Mouse (Mus musculus) neutrophil, adult 5-6 weeks (primary cell): ENCODE measurements around the gene Hikeshi. TPM values are rescaled to one million over a fixed set of nuclear protein-coding genes. Genes with fewer than 3 reads are reported as not detected.

Experiments used
- ATAC-seq: fragments of 151-379, 151-347 bp; 2 replicates; pipeline ENCODE4 v1.8.0; 2017; ENCODE audit warnings: mild to moderate bottlenecking, moderate TSS enrichment; ENCODE audit not compliant: insufficient number of reproducible peaks, poor library complexity, low FRiP score, severe bottlenecking; ENCODE audit errors: extremely low read depth
- total RNA-seq: library from RNA; stranded (forward); fragments of 200-1000 nt; gene quantifications from 2 replicates; pipeline ENCODE4 v1.2.3, GENCODE M21; 2017

Gene Hikeshi
- total RNA-seq, 1 experiment from 2014 or later = 48.8 TPM

- ATAC-seq = no peak
Measured at GRCm38 (mm10) chr7:89923441-89924180, 17.4 kb downstream of the Hikeshi start.

DNA sequence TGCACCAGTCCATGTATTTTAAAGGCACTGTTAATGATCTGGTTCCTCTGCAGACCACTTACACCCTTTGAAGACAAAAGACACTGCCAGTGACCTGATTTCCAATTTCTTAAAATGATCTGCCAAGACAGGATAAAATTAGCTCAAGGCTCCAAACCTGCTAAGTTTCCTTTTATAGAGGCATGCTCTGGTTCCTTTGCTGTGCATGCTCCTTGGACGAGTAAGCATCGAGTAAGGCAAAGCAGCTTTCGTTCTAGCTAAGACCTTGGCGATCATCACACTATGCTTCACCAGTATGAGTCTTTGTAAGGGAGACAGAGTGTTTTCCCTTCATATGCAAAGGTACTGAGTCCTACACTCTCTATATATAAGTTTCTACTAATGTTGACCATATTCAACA, 23.2 kb downstream of the Hikeshi start:
- no peak for ATAC-seq

- no peak for ATAC-seq
Measured at GRCm38 (mm10) chr7:89916711-89917110, 24.3 kb downstream of the Hikeshi start.

DNA sequence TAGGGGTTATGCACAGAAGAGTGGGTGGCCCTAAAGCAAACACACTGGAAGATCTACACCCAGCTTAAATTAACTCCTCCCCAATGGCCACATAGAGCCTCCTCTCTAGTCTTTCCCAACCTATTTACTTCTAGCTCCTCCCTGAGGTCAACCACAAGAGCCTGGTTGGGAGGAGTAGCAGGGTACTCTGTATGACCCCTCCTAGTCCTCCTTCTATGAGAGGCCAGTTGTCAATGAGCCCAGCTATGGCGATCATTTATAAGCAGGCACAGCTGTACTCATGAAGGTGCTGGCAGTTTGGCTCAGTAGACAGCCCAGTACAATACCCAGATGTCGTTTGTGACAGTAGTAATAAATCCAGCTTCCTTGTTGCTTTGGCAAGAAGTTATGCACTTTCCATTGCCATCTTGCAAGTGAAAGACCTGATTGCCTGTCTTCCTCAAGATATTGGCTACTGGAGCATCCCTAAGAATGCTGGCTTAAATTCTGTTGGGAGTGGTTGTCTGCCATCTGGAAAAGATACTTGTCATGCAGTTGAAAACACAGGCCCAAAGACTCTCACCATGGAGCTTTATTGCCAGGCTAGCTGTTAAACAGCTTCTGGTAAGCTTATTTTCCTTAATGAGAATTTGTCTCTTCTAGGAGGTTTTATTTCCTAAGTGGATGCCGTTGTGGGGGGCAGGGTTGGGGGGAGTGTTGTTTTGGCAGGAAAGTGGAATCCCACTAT, 27.4 kb downstream of the Hikeshi start:
- ATAC-seq = no peak

GRCm38 (mm10) chr7:89912356-89912755, 28.6 kb downstream of the Hikeshi start:
- no peak for ATAC-seq

GRCm38 (mm10) chr7:89909711-89910110, 31.3 kb downstream of the Hikeshi start:
- no peak for ATAC-seq

GRCm38 (mm10) chr7:89908899-89909621, 31.9 kb downstream of the Hikeshi start:
- ATAC-seq = no peak

DNA sequence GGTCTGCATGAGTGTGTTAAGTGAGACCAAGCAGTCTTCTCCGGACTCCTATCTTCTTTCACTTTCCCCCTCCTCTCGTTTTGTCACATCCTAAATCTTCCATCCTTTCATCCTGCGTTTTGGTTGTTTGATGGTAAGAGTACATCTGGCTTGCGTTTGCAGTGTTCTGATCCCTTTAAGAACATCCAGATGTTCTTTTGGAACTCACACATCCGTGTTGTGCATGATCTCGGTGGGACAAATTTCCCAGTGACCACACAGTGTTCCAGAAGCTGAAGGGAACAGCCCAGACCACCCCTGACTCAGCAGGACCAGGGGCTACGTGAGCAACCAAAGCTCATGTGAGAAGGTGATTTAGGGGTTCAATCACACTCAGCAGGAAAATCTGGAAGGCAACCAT, 32.6 kb downstream of the Hikeshi start:
- no peak for ATAC-seq

DNA sequence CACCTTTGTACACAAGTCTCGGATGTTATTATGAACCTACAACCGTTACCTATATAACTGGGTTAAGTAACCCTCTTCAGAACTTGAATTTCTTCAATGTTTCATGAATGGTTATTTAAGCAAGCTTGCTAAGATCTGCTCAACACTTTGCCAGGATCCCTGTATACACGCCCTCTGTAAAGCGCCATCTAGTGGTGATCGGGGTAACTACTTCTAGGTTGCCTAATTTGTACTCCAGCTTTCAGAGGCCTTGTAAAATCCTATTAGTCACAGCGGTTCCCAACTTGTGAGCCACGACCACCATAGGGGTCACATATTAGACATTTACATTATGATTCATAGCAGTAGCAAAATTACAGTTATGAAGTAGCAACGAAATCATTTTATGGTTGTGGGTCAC, 33.1 kb downstream of the Hikeshi start:
- ATAC-seq = peak; percentile 61; the same call in 1 of the 2 replicates

- no peak for ATAC-seq
Measured at GRCm38 (mm10) chr7:89903442-89904343, 37.3 kb downstream of the Hikeshi start, which contains the start of gene Ccdc81. Ccdc81 (minus strand) TSS chr7:89903629.

GRCm38 (mm10) chr7:89903007-89903406, 38.0 kb downstream of the Hikeshi start:
- ATAC-seq = no peak

- no peak for ATAC-seq
Measured at GRCm38 (mm10) chr7:89891856-89892255, 49.1 kb downstream of the Hikeshi start.

DNA sequence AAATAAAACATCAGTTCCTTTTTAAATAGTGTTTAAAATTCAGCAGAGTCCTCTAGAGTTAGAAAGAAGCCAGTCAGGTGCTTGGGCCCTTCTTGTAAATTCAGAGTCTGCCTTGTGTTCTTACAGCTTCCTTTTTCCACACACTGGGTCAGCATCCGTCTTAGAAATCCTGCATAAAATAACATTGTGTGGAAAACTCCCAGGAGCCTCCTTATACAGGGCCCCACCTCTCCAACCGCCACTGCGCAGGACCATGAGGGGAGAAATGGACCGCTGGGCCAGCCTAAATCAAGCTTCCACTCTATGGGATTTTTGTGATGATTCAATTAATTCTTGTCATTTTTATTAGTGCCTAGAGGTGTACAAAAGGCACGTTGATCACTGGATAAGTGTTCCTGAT, 49.6 kb downstream of the Hikeshi start:
- no peak for ATAC-seq

DNA sequence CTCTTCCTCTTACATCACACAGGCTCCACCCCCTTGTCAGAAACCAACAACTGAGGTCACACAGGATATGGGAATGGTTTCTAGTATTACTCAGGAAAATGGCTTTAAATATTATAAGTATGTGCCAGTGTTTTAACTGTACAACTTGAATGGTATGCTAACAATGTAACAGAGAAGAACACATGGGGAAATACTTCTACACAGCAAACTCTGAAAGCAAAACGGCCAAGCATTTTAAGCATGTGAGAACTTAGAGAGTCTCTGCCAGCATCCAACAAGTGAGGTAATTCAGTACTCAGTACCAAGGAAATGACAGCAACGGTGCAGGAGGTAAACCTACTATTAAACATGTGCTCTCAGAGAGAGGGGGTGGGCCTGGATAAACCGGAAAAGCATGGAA, 56.5 kb downstream of the Hikeshi start:
- no peak for ATAC-seq

- ATAC-seq = no peak
Measured at GRCm38 (mm10) chr7:89879686-89880085, 61.3 kb downstream of the Hikeshi start.
